Mouse (Mus musculus): ENCODE measurements around the gene Il17f. TPM values are rescaled to one million over a fixed set of nuclear protein-coding genes. Genes with fewer than 3 reads are reported as not detected.

Gene Il17f
- polyA plus RNA-seq (2021; fragmentation: Nextera tagmentation): not detected in 2 replicates
- long read RNA-seq, experiment 1: 0 reads
- long read RNA-seq, experiment 2: 0 reads

GRCm38 (mm10) chr1:20790517-20790916 lies at the start of gene Il17f:
TSS of gene Il17f (minus strand) at chr1:20790617.

GRCm38 (mm10) chr1:20819771-20820605 lies 29.6 kb upstream of the Il17f start, which contains the start of gene Mcm3:
TSS of gene Mcm3 (minus strand) at chr1:20820312.

GRCm38 (mm10) chr1:20730903-20731302 lies 59.5 kb downstream of the Il17f start, which contains the start of gene Il17a:
TSS of gene Il17a (plus strand) at chr1:20730905.

Other genes with a start within 250 kb of the Il17f start
- gene Pkhd1, start 172.6 kb downstream of the Il17f start, polyA plus RNA-seq (2021; fragmentation: Nextera tagmentation): not detected in 2 replicates
- gene Il17a, start 59.7 kb downstream of the Il17f start, polyA plus RNA-seq (2021; fragmentation: Nextera tagmentation): not detected in 2 replicates
- 4.2 and 4.9 TPM in 2 replicates for gene Mcm3, start 29.7 kb upstream of the Il17f start, polyA plus RNA-seq (2021; fragmentation: Nextera tagmentation)
- 26.9 and 30.1 TPM in 2 replicates for gene Paqr8, start 100.0 kb upstream of the Il17f start, polyA plus RNA-seq (2021; fragmentation: Nextera tagmentation)
- gene Efhc1, start 161.0 kb upstream of the Il17f start, polyA plus RNA-seq (2021; fragmentation: Nextera tagmentation): 1.0 and 2.7 TPM in 2 replicates